Mouse (Mus musculus): Measurements from ENCODE around the gene Apob. TPM values are rescaled to one million over a fixed set of nuclear protein-coding genes. Genes with fewer than 3 reads are reported as not detected.

Gene Apob
- polyA plus RNA-seq (2014; fragmentation: Illumina TruSeq; extraction: RNeasy Lipid Tissue Mini Kit (QIAGEN cat#74804); ENCODE audit: low read depth, low replicate concordance): 266 TPM

DNA sequence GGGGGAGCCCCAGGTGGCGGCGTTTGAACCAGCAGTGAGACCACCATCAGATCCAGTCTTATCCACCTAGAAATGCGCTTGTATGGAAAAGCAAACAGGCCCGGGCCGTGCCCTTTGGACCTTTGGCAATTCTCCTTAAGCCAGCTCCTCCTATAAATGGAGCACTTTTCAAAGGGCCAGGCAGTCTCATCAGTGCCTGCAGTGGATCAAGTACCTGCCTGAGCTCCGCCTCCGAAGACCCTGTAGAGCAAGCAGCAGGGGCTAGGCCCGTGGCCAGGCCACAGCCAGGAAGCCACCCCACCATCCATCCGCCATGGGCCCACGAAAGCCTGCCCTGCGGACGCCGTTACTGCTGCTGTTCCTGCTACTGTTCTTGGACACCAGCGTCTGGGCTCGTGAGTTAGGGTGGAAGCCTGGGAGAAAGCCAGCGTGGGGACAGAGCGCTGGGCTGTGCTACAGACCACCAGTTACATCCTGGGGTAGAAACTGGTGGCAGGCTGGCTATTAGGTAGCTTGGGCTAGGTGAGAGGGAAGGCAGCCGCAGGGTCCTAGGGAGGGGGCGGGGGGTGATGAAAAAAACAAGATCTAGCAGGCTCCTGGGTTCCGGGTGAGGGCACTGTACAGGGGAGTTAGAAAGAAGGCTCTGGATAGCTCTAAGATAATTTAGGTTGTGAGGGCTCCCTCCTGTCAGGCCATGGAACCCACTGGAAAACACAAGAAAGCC, at the start of gene Apob:
Gene Apob, plus strand, starts transcription at position 183 of the 724 bp plus-strand sequence.

Other genes starting within 250 kb of the Apob start
- gene Ldah, start 230.5 kb downstream of the Apob start, polyA plus RNA-seq (2014; fragmentation: Illumina TruSeq; extraction: RNeasy Lipid Tissue Mini Kit (QIAGEN cat#74804); ENCODE audit: low read depth, low replicate concordance): 48.0 TPM